Mouse (Mus musculus): ENCODE measurements at regions not wholly inside any gene's neighbourhood (a gene's known extent, or its start where the extent isn't known, plus 50 kb on each side); places are given as distances from the start of the nearest gene placed in this dataset.

GRCm38 (mm10) chr11:31746939-31747338 lies 75.3 kb upstream of the Bod1 start:
- no peak for DNase-seq (ENCODE audit: extremely low spot score in 1 of 2, low spot score in 1 of 2)

GRCm38 (mm10) chr11:31748275-31748815 lies 76.7 kb upstream of the Bod1 start:
- DNase-seq (ENCODE audit: extremely low spot score in 1 of 2, low spot score in 1 of 2) = no peak

- DNase-seq (ENCODE audit: extremely low spot score in 1 of 2, low spot score in 1 of 2) = no peak
Observed at GRCm38 (mm10) chr11:31751274-31751673, 79.6 kb upstream of the Bod1 start.

- DNase-seq (ENCODE audit: extremely low spot score in 1 of 2, low spot score in 1 of 2) = no peak
Observed at GRCm38 (mm10) chr11:31753211-31753610, 81.5 kb upstream of the Bod1 start.

GRCm38 (mm10) chr11:31753711-31754161 lies 82.1 kb upstream of the Bod1 start:
- DNase-seq (ENCODE audit: extremely low spot score in 1 of 2, low spot score in 1 of 2) = peak; percentile 65 to 66

GRCm38 (mm10) chr11:31754416-31754815 lies 82.7 kb upstream of the Bod1 start:
- no peak for DNase-seq (ENCODE audit: extremely low spot score in 1 of 2, low spot score in 1 of 2)

- DNase-seq (ENCODE audit: extremely low spot score in 1 of 2, low spot score in 1 of 2) = no peak
Observed at GRCm38 (mm10) chr11:31755858-31756257, 84.2 kb upstream of the Bod1 start.

- no peak for DNase-seq (ENCODE audit: extremely low spot score in 1 of 2, low spot score in 1 of 2)
Observed at GRCm38 (mm10) chr11:31756355-31757145, 84.9 kb upstream of the Bod1 start.

GRCm38 (mm10) chr11:31759868-31760765 lies 88.4 kb upstream of the Bod1 start:
- DNase-seq (ENCODE audit: extremely low spot score in 1 of 2, low spot score in 1 of 2) = peak in 1 of 2 experiments; percentile 71

GRCm38 (mm10) chr11:31763856-31764255 lies 92.2 kb upstream of the Bod1 start:
- no peak for DNase-seq (ENCODE audit: extremely low spot score in 1 of 2, low spot score in 1 of 2)

GRCm38 (mm10) chr11:31766296-31766695 lies 94.6 kb upstream of the Bod1 start:
- DNase-seq (ENCODE audit: extremely low spot score in 1 of 2, low spot score in 1 of 2) = no peak

- DNase-seq (ENCODE audit: extremely low spot score in 1 of 2, low spot score in 1 of 2) = peak; percentile 71 to 72
Observed at GRCm38 (mm10) chr11:31767727-31768495, 96.2 kb upstream of the Bod1 start.

- DNase-seq (ENCODE audit: extremely low spot score in 1 of 2, low spot score in 1 of 2) = peak in 1 of 2 experiments; percentile 59
Observed at GRCm38 (mm10) chr11:31769804-31770654, 98.3 kb upstream of the Bod1 start.

GRCm38 (mm10) chr11:31770881-31771280 lies 99.2 kb upstream of the Bod1 start:
- DNase-seq (ENCODE audit: extremely low spot score in 1 of 2, low spot score in 1 of 2) = peak; percentile 85 to 88

- peak in 1 of 2 experiments; percentile 47 for DNase-seq (ENCODE audit: extremely low spot score in 1 of 2, low spot score in 1 of 2)
Observed at GRCm38 (mm10) chr11:31771491-31772439, 100.1 kb upstream of the Bod1 start.

- DNase-seq (ENCODE audit: extremely low spot score in 1 of 2, low spot score in 1 of 2) = no peak
Observed at GRCm38 (mm10) chr11:31777531-31777930, 94.5 kb upstream of the Cpeb4 start.

- DNase-seq (ENCODE audit: extremely low spot score in 1 of 2, low spot score in 1 of 2) = no peak
Observed at GRCm38 (mm10) chr11:31778766-31779165, 93.2 kb upstream of the Cpeb4 start.

- DNase-seq (ENCODE audit: extremely low spot score in 1 of 2, low spot score in 1 of 2) = no peak
Observed at GRCm38 (mm10) chr11:31779267-31779666, 92.7 kb upstream of the Cpeb4 start.
